Mouse (Mus musculus) stomach, postnatal 0 days (tissue): ENCODE results near the gene Olfr718-ps1. TPM values are rescaled to one million over a fixed set of nuclear protein-coding genes. Genes with fewer than 3 reads are reported as not detected.
A peak's percentile ranks its signal among the peaks of the same experiment; 100 is the strongest.

Experiments
- ATAC-seq: fragments of 200-750 bp; cut with Nextera tagmentation; 2 replicates; pipeline ENCODE4 v1.8.0; 2017; ENCODE audit not compliant: low FRiP score, low TSS enrichment
- DNase-seq: peaks from one replicate; pipeline ENCODE4 v3.0.0-alpha.2; 2016; ENCODE audit warnings: low spot score
- H3K27ac ChIP-seq: fragments of 300-500 bp; sonication (generic); replicated peaks from 2 replicates; pipeline ENCODE4 v1.5.1; 2014; ENCODE audit warnings: mild to moderate bottlenecking, control low read depth
- H3K27me3 ChIP-seq: fragments of 300-500 bp; sonication (generic); 2 replicates; pipeline ENCODE4 v1.6.1; 2014; ENCODE audit warnings: low read length; ENCODE audit not compliant: control insufficient read depth, insufficient read depth
- H3K36me3 ChIP-seq: fragments of 300-500 bp; sonication (generic); 2 replicates; pipeline ENCODE4 v1.6.1; 2014; ENCODE audit warnings: low read length, mixed read lengths; ENCODE audit not compliant: control insufficient read depth, insufficient read depth
- H3K4me1 ChIP-seq: fragments of 300-500 bp; sonication (generic); replicated peaks from 2 replicates; pipeline ENCODE4 v1.6.1; 2014; ENCODE audit warnings: antibody characterized with exemption; ENCODE audit not compliant: control insufficient read depth, insufficient read depth
- H3K4me2 ChIP-seq: fragments of 300-500 bp; sonication (generic); replicated peaks from 2 replicates; pipeline ENCODE4 v1.6.1; 2014; ENCODE audit warnings: low read depth, mild to moderate bottlenecking, control low read depth, moderate library complexity
- H3K4me3 ChIP-seq: fragments of 300-500 bp; sonication (generic); 2 replicates; pipeline ENCODE4 v1.5.1; 2014; ENCODE audit warnings: low read depth, low read length, control low read depth
- H3K9ac ChIP-seq: fragments of 300-500 bp; sonication (generic); 2 replicates; pipeline ENCODE4 v1.6.1; 2014; ENCODE audit warnings: mild to moderate bottlenecking, low read length, control low read depth, mixed read lengths
- H3K9me3 ChIP-seq: fragments of 300-500 bp; sonication (generic); 2 replicates; pipeline ENCODE4 v1.6.1; 2016; ENCODE audit warnings: low read length; ENCODE audit not compliant: control insufficient read depth
- CTCF ChIP-seq: IDR thresholded peaks from 2 replicates; pipeline ENCODE4 v1.5.1; 2016; ENCODE audit warnings: antibody characterized with exemption, low read depth, mild to moderate bottlenecking, moderate library complexity
- EP300 ChIP-seq: optimal IDR thresholded peaks from 2 replicates; pipeline ENCODE3; 2016; ENCODE audit warnings: antibody characterized with exemption
- WGBS: fragments of 180-500 bp; shearing (Covaris S2); extraction: QIAGEN DNeasy Blood & Tissue Kit; methylation state at CpG from one replicate; pipeline ENCODE4 v1.1.7; 2014; 5-methylcytosine and 5-hydroxymethylcytosine counted together
- polyA plus RNA-seq: library from polyadenylated mRNA; unstranded; fragments of >200 nt; fragmentation: Nextera tagmentation; extraction: Ambion mirVana; gene quantifications from 2 replicates; pipeline ENCODE4 v1.2.1, GENCODE M21; 2015

The Olfr718-ps1 gene
- polyA plus RNA-seq, 1 experiment from 2014 or later, result not detected

GRCm38 (mm10) chr5:143180255-143181076 lies 33.1 kb upstream of the Olfr718-ps1 start, which contains the start of the genes Rbak and Spdye4b:
Rbak (minus strand) TSS chr5:143180775.
Spdye4b (plus strand) TSS chr5:143181017.
- H3K27ac ChIP-seq, result peak within 1 kb of the TSS; percentile 88
- peak within 1 kb of the TSS; percentile 75 for H3K4me3 ChIP-seq
- H3K4me1 ChIP-seq, result no peaks in the 10 kb centered on the region
- TF ChIP-seq CTCF (peak; percentile 14), EP300 (no peak)
- H3K36me3 ChIP-seq, result peaks cover 10% of the 10 kb centered on the region
- DNase-seq (peak; percentile 94), ATAC-seq (peak; percentile 97)
- H3K9ac ChIP-seq, result peak within 1 kb of the TSS; percentile 91
- 0% methylated on average over 49 of the region's 58 CpGs for WGBS
- H3K9me3 ChIP-seq, result no peaks in the 10 kb centered on the region
- no peaks in the 10 kb centered on the region for H3K27me3 ChIP-seq
- peak within 1 kb of the TSS; percentile 87 for H3K4me2 ChIP-seq

GRCm38 (mm10) chr5:143179179-143179578 lies 31.8 kb upstream of the Olfr718-ps1 start:
- Histone ChIP-seq H3K4me1 (no peaks in the 10 kb centered on the region), H3K36me3 (peaks cover 16% of the 10 kb centered on the region), H3K4me2 (peak overlapping the region; percentile 87), H3K9ac (peak overlapping the region; percentile 91; the same call in 1 of the 2 replicates), H3K27ac (no peak overlapping the region), H3K9me3 (no peaks in the 10 kb centered on the region), H3K4me3 (no peak overlapping the region), H3K27me3 (no peaks in the 10 kb centered on the region)
- ATAC-seq (no peak), DNase-seq (peak; percentile 32)
- WGBS, result 26% methylated on average over 6 of the region's 6 CpGs
- peak; percentile 76 for TF ChIP-seq CTCF
- no peak for TF ChIP-seq EP300

- DNase-seq (no peak), ATAC-seq (no peak)
- H3K4me1 ChIP-seq, result no peaks in the 10 kb centered on the region
- H3K27ac ChIP-seq, result no peak overlapping the region
- peaks cover 26% of the 10 kb centered on the region for H3K36me3 ChIP-seq
- TF ChIP-seq EP300 (no peak), CTCF (peak; percentile 43; the same call in 1 of the 2 replicates)
- no peak overlapping the region for H3K9ac ChIP-seq
- H3K4me2 ChIP-seq, result no peak overlapping the region
- 92% methylated on average over 3 of the region's 3 CpGs for WGBS
- no peaks in the 10 kb centered on the region for H3K27me3 ChIP-seq
- H3K4me3 ChIP-seq, result no peak overlapping the region
- H3K9me3 ChIP-seq, result 0 out of 2 replicates have a peak, but pooled peaks cover 7% of the 10 kb centered on the region
Observed at GRCm38 (mm10) chr5:143177541-143178200, 30.3 kb upstream of the Olfr718-ps1 start.

GRCm38 (mm10) chr5:143175970-143176369 lies 28.6 kb upstream of the Olfr718-ps1 start:
- no peak for TF ChIP-seq CTCF
- no peak for TF ChIP-seq EP300
- Histone ChIP-seq H3K9ac (no peak overlapping the region), H3K36me3 (peaks cover 37% of the 10 kb centered on the region), H3K4me2 (no peak overlapping the region), H3K4me3 (no peak overlapping the region), H3K9me3 (0 out of 2 replicates have a peak, but pooled peaks cover 7% of the 10 kb centered on the region), H3K27ac (no peak overlapping the region), H3K4me1 (no peaks in the 10 kb centered on the region), H3K27me3 (no peaks in the 10 kb centered on the region)
- WGBS, result 95% methylated on average over 4 of the region's 4 CpGs
- DNase-seq, result no peak
- no peak for ATAC-seq

- peak; percentile 89 for DNase-seq
- Histone ChIP-seq H3K27me3 (no peaks in the 10 kb centered on the region), H3K36me3 (no peaks in the 10 kb centered on the region), H3K4me1 (no peaks in the 10 kb centered on the region; the same call in 1 of the 2 replicates), H3K27ac (no peak overlapping the region), H3K9ac (no peak overlapping the region), H3K4me3 (no peak overlapping the region), H3K4me2 (peak overlapping the region; percentile 27; the same call in 1 of the 2 replicates), H3K9me3 (no peaks in the 10 kb centered on the region)
- 7% methylated on average over 18 of the region's 18 CpGs for WGBS
- TF ChIP-seq EP300 (no peak), CTCF (peak; percentile 47)
- peak; percentile 96 for ATAC-seq
Observed at GRCm38 (mm10) chr5:143165508-143166070, 18.2 kb upstream of the Olfr718-ps1 start.
